Mouse (Mus musculus) megakaryocyte, embryonic 14.5 days (primary cell): ENCODE measurements around the gene Zfp628.

ENCODE experiments used
- FLI1 ChIP-seq: IDR thresholded peaks from 2 replicates; pipeline ENCODE4 v1.6.1; 2012; ENCODE audit warnings: low read length, inconsistent platforms, mixed read lengths
- GATA1 ChIP-seq: IDR thresholded peaks from 3 replicates; pipeline ENCODE4 v1.6.1; 2012; ENCODE audit warnings: mixed read lengths, low read length, inconsistent platforms, borderline replicate concordance

DNA sequence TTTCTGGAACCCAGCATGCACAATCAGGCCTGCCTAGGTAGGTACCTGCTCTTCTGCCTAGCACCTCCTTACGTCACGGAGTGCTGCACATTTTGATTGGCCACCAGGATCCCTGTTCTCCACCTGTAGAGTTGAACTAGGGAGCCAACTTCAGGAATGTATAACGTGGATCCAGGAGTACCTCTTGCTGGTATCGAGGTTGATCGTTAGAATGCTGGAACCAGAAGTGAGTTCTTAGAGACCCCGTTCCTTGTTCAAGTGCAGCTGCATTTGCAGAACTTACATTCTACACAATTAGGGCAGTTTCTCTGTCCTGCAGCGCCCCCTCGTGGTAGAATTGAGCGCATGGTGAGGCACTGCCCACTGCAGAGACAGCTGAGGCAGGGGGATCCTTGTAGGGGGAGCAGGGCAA lies 25.1 kb downstream of the Zfp628 start:
- TF ChIP-seq GATA1 (no peak), FLI1 (no peak)
